Mouse (Mus musculus) bone marrow macrophage, adult 2 months (primary cell): Measurements from ENCODE around the gene Abca1.

Experiments used
- CTCF ChIP-seq: IDR thresholded peaks from 2 replicates; pipeline ENCODE4 v1.5.1; 2012; ENCODE audit warnings: low read depth, mild to moderate bottlenecking, low read length, moderate library complexity
- POLR2A ChIP-seq: IDR thresholded peaks from 2 replicates; pipeline ENCODE4 v1.6.1; 2012; ENCODE audit warnings: mild to moderate bottlenecking, low read depth, low read length, borderline replicate concordance

DNA sequence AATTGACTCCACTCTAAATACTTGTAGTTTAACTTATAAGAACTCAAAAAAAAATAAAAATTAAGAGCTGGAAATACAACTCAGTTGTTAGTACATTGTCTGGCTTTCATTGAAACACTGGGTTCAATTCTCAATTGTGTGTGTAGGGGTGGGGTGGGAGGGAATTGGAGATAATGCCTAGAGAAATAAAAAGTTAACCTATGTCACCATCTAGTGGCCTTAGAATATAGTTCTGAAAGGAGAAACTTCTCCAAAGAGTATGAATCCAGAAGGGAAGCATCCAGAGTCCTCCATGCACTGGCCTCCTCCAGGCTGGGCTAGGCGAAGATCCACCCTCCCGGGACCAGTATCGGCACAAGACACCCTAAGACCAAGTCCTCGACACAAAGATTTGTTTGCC lies 150.5 kb downstream of the Abca1 start:
- TF ChIP-seq POLR2A (no peak), CTCF (no peak)
